Mouse (Mus musculus): Measurements from ENCODE around the gene Vwde.

DNA sequence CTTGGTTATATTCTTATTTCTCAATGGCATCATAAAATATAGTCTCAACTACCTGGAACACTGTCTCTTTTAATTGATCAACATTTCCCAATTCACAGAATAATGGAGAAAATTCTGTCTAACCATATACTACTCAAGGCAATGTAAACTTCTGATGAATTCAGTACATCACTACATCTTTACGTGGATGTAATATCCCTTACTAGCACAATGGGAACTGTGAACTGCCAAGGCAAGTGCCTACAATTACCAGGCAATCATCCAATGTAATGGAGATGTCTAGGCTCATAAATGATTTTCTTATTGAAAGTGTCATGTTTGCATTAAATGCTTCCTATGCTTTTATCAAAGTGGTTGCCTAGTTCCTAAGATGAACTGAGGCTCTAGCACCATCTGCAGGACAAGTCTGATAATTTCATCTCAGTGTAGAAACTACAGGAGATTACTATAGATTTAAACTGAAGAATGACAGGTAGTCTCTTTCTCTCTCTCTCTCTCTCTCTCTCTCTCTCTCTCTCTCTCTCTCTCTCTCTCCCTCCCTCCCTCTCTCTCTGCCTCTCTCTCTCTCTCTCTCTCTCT is 72.6 kb downstream of the Vwde start:
- peak; percentile 69 for TF ChIP-seq CTCF (IDR thresholded peaks at IDR 0.05; ENCODE audit: low read depth)
- no peak for TF ChIP-seq EP300 (IDR thresholded peaks at IDR 0.05; ENCODE audit: low read depth)
